Mouse (Mus musculus): Measurements from ENCODE around the gene Usf3.

DNA sequence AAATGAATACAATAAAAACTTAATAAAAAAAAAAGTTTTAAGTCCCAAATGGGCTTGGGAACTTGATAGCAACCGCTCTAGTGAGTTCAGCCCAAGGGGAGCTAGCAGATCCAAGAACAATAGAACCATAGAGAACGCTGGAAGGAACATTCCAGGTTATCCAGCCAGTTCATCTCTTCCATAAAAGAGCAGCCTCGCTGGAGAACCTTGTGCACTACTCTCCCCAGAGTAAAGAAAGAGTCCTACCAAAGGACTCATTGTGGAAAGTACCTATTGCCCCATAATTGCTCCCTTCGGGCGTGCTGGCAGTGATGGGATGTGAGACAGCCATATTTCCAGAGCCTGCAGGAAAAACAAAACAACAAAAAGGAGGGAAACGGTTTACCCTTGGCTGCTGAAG is 96.5 kb downstream of the Usf3 start:
- TF ChIP-seq POLR2A (IDR thresholded peaks at IDR 0.05; ENCODE audit: borderline replicate concordance, extremely low read depth, insufficient read depth, insufficient read length, poor library complexity, severe bottlenecking) (no peak), CTCF (IDR thresholded peaks at IDR 0.05; ENCODE audit: borderline replicate concordance, extremely low read depth, insufficient read depth, insufficient read length) (no peak)
